Mouse (Mus musculus) olfactory bulb, adult 2 months (tissue): ENCODE data around the gene Ptgfrn.

Source experiments
- CTCF ChIP-seq: fragments of 200-500 bp; IDR thresholded peaks from 2 replicates; pipeline ENCODE4 v1.5.1; 2012; ENCODE audit warnings: low read depth, mild to moderate bottlenecking, low read length, moderate library complexity; ENCODE audit not compliant: insufficient read depth
- POLR2A ChIP-seq: fragments of 200-500 bp; IDR thresholded peaks from 2 replicates; pipeline ENCODE4 v1.6.1; 2012; ENCODE audit warnings: mild to moderate bottlenecking, low read depth, low read length, moderate library complexity; ENCODE audit not compliant: insufficient read depth

DNA sequence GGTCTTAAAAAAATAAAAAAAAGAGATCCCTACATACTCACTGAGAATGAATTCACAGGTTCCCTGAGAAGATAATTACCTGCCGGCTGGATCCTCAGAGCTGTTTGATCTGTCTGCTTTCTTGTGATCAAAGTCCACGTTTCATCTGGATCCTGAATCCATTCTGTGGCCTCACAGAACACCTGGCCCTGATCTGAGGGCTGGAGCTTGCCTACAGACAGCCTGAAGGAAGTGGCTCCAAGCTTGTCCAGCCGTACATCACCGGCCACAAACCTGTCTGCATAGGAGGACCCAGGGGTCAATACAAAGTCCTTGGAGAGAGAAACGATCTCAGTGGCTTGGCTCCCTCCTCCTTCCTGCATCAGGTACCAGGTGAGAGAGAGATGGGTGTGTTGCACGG, 91.6 kb downstream of the Ptgfrn start:
- TF ChIP-seq CTCF (no peak), POLR2A (no peak)
